Mouse (Mus musculus) MEL (cell line): ENCODE results near the gene Itm2c. TPM values are rescaled to one million over a fixed set of nuclear protein-coding genes. Genes with fewer than 3 reads are reported as not detected.
A peak's percentile ranks its signal among the peaks of the same experiment; 100 is the strongest.

ENCODE experiments used
- DNase-seq: peaks from one replicate; pipeline ENCODE4 v3.0.0; 2011; ENCODE audit warnings: low read depth, low spot score
- H3K27ac ChIP-seq: 2 replicates; pipeline ENCODE4 v1.5.1; 2012; ENCODE audit warnings: low read depth, mild to moderate bottlenecking, control low read depth, low read length, moderate library complexity; ENCODE audit not compliant: control insufficient read depth
- H3K27me3 ChIP-seq, 2 experiments: fragments of 150-350 bp in 1 of 2; sonication (generic) in 1 of 2; 2 replicates each; pipeline ENCODE4 v1.6.1; 2012; ENCODE audit warnings: low read length in 2 of 2, mild to moderate bottlenecking in 2 of 2, improper control_type of control experiment in 1 of 2, moderate library complexity in 1 of 2; ENCODE audit not compliant: insufficient read depth in 2 of 2, control insufficient read depth in 1 of 2
- H3K36me3 ChIP-seq, 2 experiments: 2 replicates each; pipeline ENCODE4 v1.6.1; 2012 to 2014; ENCODE audit warnings: low read length in 2 of 2, improper control_type of control experiment in 1 of 2, inconsistent platforms in 1 of 2, mild to moderate bottlenecking in 1 of 2; ENCODE audit not compliant: insufficient read depth in 2 of 2, control insufficient read depth in 1 of 2
- H3K4me1 ChIP-seq, 2 experiments: fragments of 150-350 bp in 1 of 2; sonication (generic) in 1 of 2; 2 replicates each; pipeline ENCODE4 v1.6.1; 2012; ENCODE audit warnings: low read length in 2 of 2, improper control_type of control experiment in 1 of 2, mild to moderate bottlenecking in 1 of 2; ENCODE audit not compliant: insufficient read depth in 2 of 2, control insufficient read depth in 1 of 2
- H3K4me3 ChIP-seq, 2 experiments: fragments of 150-350 bp in 1 of 2; sonication (generic) in 1 of 2; 2 replicates each; pipeline ENCODE4 v1.5.1; 2012; ENCODE audit warnings: low read depth in 2 of 2, low read length in 2 of 2, mild to moderate bottlenecking in 2 of 2, moderate library complexity in 2 of 2, control low read depth in 1 of 2, improper control_type of control experiment in 1 of 2; ENCODE audit not compliant: control insufficient read depth in 1 of 2, insufficient read depth in 1 of 2
- H3K79me2 ChIP-seq: 2 replicates; pipeline ENCODE4 v1.6.1; 2012; ENCODE audit warnings: mild to moderate bottlenecking, low read length, moderate library complexity; ENCODE audit not compliant: control insufficient read depth, poor library complexity, insufficient read depth
- H3K9ac ChIP-seq: 2 replicates; pipeline ENCODE4 v1.6.1; 2012; ENCODE audit warnings: low read depth, mild to moderate bottlenecking, control low read depth, low read length, moderate library complexity; ENCODE audit not compliant: control insufficient read depth, poor library complexity, severe bottlenecking
- H3K9me3 ChIP-seq: fragments of 150-350 bp; sonication (generic); replicated peaks from 2 replicates; pipeline ENCODE4 v1.6.1; 2012; ENCODE audit warnings: mild to moderate bottlenecking, low read length, improper control_type of control experiment, moderate library complexity; ENCODE audit not compliant: insufficient read depth
- CHD1 ChIP-seq: IDR thresholded peaks from 2 replicates; pipeline ENCODE4 v1.6.1; 2012; ENCODE audit warnings: low read depth, mild to moderate bottlenecking, inconsistent platforms, low read length, improper control_type of control experiment
- E2F4 ChIP-seq: IDR thresholded peaks from 2 replicates; pipeline ENCODE4 v1.6.1; 2011; ENCODE audit warnings: low read depth, low read length, improper control_type of control experiment, borderline replicate concordance
- ELF1 ChIP-seq: IDR thresholded peaks from 2 replicates; pipeline ENCODE4 v1.6.1; 2014; ENCODE audit warnings: low read depth, mild to moderate bottlenecking, inconsistent platforms, low read length, improper control_type of control experiment, moderate library complexity
- EP300 ChIP-seq, 2 experiments: IDR thresholded peaks; 2 replicates each; pipeline ENCODE4 v1.6.1; 2011; ENCODE audit warnings: improper control_type of control experiment in 2 of 2, low read length in 2 of 2, low read depth in 1 of 2, mild to moderate bottlenecking in 1 of 2
- ETS1 ChIP-seq: IDR thresholded peaks from 2 replicates; pipeline ENCODE4 v1.6.1; 2012; ENCODE audit warnings: low read depth, mild to moderate bottlenecking, inconsistent platforms, low read length, improper control_type of control experiment, moderate library complexity
- GATA1 ChIP-seq: IDR thresholded peaks from 2 replicates; pipeline ENCODE4 v1.6.1; 2011; ENCODE audit warnings: low read depth, low read length, improper control_type of control experiment
- HCFC1 ChIP-seq: IDR thresholded peaks from 2 replicates; pipeline ENCODE4 v1.6.1; 2012; ENCODE audit warnings: low read depth, mild to moderate bottlenecking, inconsistent platforms, low read length, improper control_type of control experiment, moderate library complexity
- KAT2A ChIP-seq: conservative IDR thresholded peaks from 2 replicates; pipeline ENCODE4 v1.6.1; 2012; ENCODE audit warnings: low read depth, low read length, improper control_type of control experiment, inconsistent platforms
- MAX ChIP-seq: IDR thresholded peaks from 2 replicates; pipeline ENCODE4 v1.6.1; 2011; ENCODE audit warnings: low read length, improper control_type of control experiment
- MAZ ChIP-seq: IDR thresholded peaks from 2 replicates; pipeline ENCODE4 v1.6.1; 2012; ENCODE audit warnings: low read depth, mild to moderate bottlenecking, inconsistent platforms, low read length, improper control_type of control experiment
- MXI1 ChIP-seq: IDR thresholded peaks from 2 replicates; pipeline ENCODE4 v1.6.1; 2011; ENCODE audit warnings: mild to moderate bottlenecking, low read depth, low read length, improper control_type of control experiment
- MYB ChIP-seq: IDR thresholded peaks from 2 replicates; pipeline ENCODE4 v1.6.1; 2011; ENCODE audit warnings: mild to moderate bottlenecking, low read depth, low read length, improper control_type of control experiment
- MYC ChIP-seq: IDR thresholded peaks from 2 replicates; pipeline ENCODE4 v1.6.1; 2011; ENCODE audit warnings: low read depth, mild to moderate bottlenecking, low read length, improper control_type of control experiment, moderate library complexity
- POLR2A ChIP-seq, 2 experiments: IDR thresholded peaks; 2 replicates each; pipeline ENCODE4 v1.6.1; 2011 to 2012; ENCODE audit warnings: low read length in 2 of 2, mild to moderate bottlenecking in 2 of 2, control low read depth in 1 of 2, improper control_type of control experiment in 1 of 2, low read depth in 1 of 2, moderate library complexity in 1 of 2; ENCODE audit not compliant: control insufficient read depth in 1 of 2, insufficient read depth in 1 of 2, poor library complexity in 1 of 2
- RAD21 ChIP-seq: IDR thresholded peaks from 2 replicates; pipeline ENCODE4 v1.6.1; 2011; ENCODE audit warnings: mild to moderate bottlenecking, low read depth, low read length, improper control_type of control experiment
- RCOR1 ChIP-seq: IDR thresholded peaks from 2 replicates; pipeline ENCODE4 v1.6.1; 2012; ENCODE audit warnings: low read depth, mild to moderate bottlenecking, inconsistent platforms, low read length, improper control_type of control experiment
- SIN3A ChIP-seq: IDR thresholded peaks from 2 replicates; pipeline ENCODE4 v1.6.1; 2012; ENCODE audit warnings: low read length, improper control_type of control experiment, inconsistent platforms
- TCF12 ChIP-seq: IDR thresholded peaks from 2 replicates; pipeline ENCODE4 v1.6.1; 2014; ENCODE audit warnings: low read depth, mild to moderate bottlenecking, inconsistent platforms, low read length, improper control_type of control experiment, moderate library complexity
- UBTF ChIP-seq: IDR thresholded peaks from 2 replicates; pipeline ENCODE4 v1.6.1; 2012; ENCODE audit warnings: low read depth, mild to moderate bottlenecking, inconsistent platforms, low read length, improper control_type of control experiment, moderate library complexity, borderline replicate concordance; ENCODE audit not compliant: insufficient read depth
- ZC3H11A ChIP-seq: IDR thresholded peaks from 2 replicates; pipeline ENCODE4 v1.6.1; 2012; ENCODE audit warnings: low read depth, mild to moderate bottlenecking, inconsistent platforms, low read length, improper control_type of control experiment
- ZNF384 ChIP-seq: IDR thresholded peaks from 2 replicates; pipeline ENCODE4 v1.6.1; 2012; ENCODE audit warnings: low read depth, mild to moderate bottlenecking, inconsistent platforms, low read length, improper control_type of control experiment
- polyA plus RNA-seq, 2 experiments: library from polyadenylated mRNA; stranded (reverse) in 1 of 2; unstranded in 1 of 2; fragments of >175 nt in 1 of 2; fragments of >200 nt in 1 of 2; gene quantifications; 2 replicates each; pipeline versions ENCODE4 v1.2.1 to v1.2.4; 2012; ENCODE audit warnings: low replicate concordance in 2 of 2, low read depth in 1 of 2; ENCODE audit not compliant: insufficient read length in 2 of 2, insufficient read depth in 1 of 2, missing spikeins in 1 of 2
- total RNA-seq: library from RNA; depleted of rRNA; stranded (reverse); fragments of 300-350 nt; gene quantifications from 2 replicates; pipeline ENCODE4 v1.2.3, GENCODE M21; 2012

Gene Itm2c
- total and polyA plus RNA-seq, 3 experiments = 24.8 to 28.2 TPM; not detected in 1

- Histone ChIP-seq H3K36me3 (peaks cover 0 to 26% of the 10 kb centered on the region in 2 experiments; a peak in 2 of 4 replicates), H3K4me3 (peak overlapping the region; percentile 8 to 99; a peak in 3 of 4 replicates), H3K4me1 (peaks cover 10 to 45% of the 10 kb centered on the region in 2 experiments), H3K27me3 (no peaks in the 10 kb centered on the region), H3K79me2 (no peaks in the 10 kb centered on the region; the same call in none of the 2 replicates), H3K9me3 (no peaks in the 10 kb centered on the region), H3K9ac (peak overlapping the region; percentile 26), H3K27ac (peak overlapping the region; percentile 51)
- DNase-seq = peak; percentile 87
- TF ChIP-seq RCOR1 (peak; percentile 34; the same call in 1 of the 2 replicates), MAX (peak; percentile 74), TCF12 (0 out of 2 replicates have a peak, but pooled peaks have one; percentile 23), KAT2A (0 out of 2 replicates have a peak, but pooled peaks have one; percentile 15), POLR2A (IDR thresholded peaks at IDR 0.05; ENCODE audit: control insufficient read depth in 1 of 2, insufficient read depth in 1 of 2, low read depth in 1 of 2, low read length in 2 of 2, poor library complexity in 1 of 2) (peak in 1 of 2 experiments; percentile 23; a peak in 1 of 4 replicates), E2F4 (no peak), ELF1 (peak; percentile 40; the same call in 1 of the 2 replicates), HCFC1 (peak; percentile 56; the same call in 1 of the 2 replicates), MAZ (0 out of 2 replicates have a peak, but pooled peaks have one; percentile 34), MYC (0 out of 2 replicates have a peak, but pooled peaks have one; percentile 32), UBTF (no peak), SIN3A (peak; percentile 71), ETS1 (peak; percentile 57; the same call in 1 of the 2 replicates), ZC3H11A (no peak), RAD21 (no peak), CHD1 (no peak), EP300 (IDR thresholded peaks at IDR 0.05; ENCODE audit: low read depth in 1 of 2, low read length in 2 of 2) (peak; percentile 46 to 59; a peak in 3 of 4 replicates), ZNF384 (no peak), MYB (no peak), GATA1 (peak; percentile 86), MXI1 (peak; percentile 76)
These were observed 3.0 kb downstream of the Itm2c start for GRCm38 (mm10) chr1:85896781-85897700.
